Mouse (Mus musculus): Measurements from ENCODE around the gene Trrap.

DNA sequence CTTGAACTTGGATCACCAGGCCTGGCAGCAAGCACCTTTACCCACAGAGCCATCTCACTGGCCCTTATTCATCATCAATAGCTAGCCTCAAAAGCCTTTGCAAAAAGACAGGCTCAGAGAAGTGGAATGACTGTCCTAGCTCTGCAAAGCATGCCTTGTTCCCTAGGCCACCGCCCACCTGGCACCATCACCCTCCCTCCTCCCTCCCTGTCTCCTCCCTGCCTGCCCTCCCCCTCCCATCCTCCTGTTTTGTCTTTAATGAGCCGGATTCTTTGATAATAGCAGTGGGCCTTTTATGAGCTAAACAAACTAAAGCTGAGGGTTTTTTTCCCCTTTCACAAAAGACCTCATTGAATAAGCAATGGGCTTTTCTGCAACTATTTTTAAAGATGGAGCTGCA, 42.6 kb upstream of the Trrap start:
- TF ChIP-seq CTCF (conservative IDR thresholded peaks at IDR 0.05; ENCODE audit: low read length), result no peak
- no peak for TF ChIP-seq NANOG (IDR thresholded peaks at IDR 0.05; ENCODE audit: borderline replicate concordance, low read length)
- no peak for TF ChIP-seq POU5F1 (IDR thresholded peaks at IDR 0.05; ENCODE audit: borderline replicate concordance, low read length)
